Mouse (Mus musculus) forebrain, embryonic 11.5 days (tissue): ENCODE measurements around the gene E2f7. TPM values are rescaled to one million over a fixed set of nuclear protein-coding genes. Genes with fewer than 3 reads are reported as not detected.

ENCODE experiments used
- ATAC-seq: fragments of 200-750 bp; cut with Nextera tagmentation; replicated peaks from 2 replicates; pipeline ENCODE4 v1.8.0; 2017; ENCODE audit warnings: moderate TSS enrichment; ENCODE audit not compliant: low FRiP score
- DNase-seq: peaks from one replicate; pipeline ENCODE4 v3.0.0-alpha.2; 2017; ENCODE audit warnings: low spot score
- H3K27ac ChIP-seq: fragments of 300-500 bp; sonication (generic); 2 replicates; pipeline ENCODE4 v1.5.1; 2014; ENCODE audit warnings: low read depth, low read length
- H3K27me3 ChIP-seq: fragments of 300-500 bp; sonication (generic); 2 replicates; pipeline ENCODE4 v1.6.1; 2014; ENCODE audit warnings: mild to moderate bottlenecking, low read length, mixed read lengths; ENCODE audit not compliant: control insufficient read depth, insufficient read depth
- H3K36me3 ChIP-seq: fragments of 300-500 bp; sonication (generic); 2 replicates; pipeline ENCODE4 v1.6.1; 2014; ENCODE audit warnings: mild to moderate bottlenecking, low read length, moderate library complexity, mixed read lengths; ENCODE audit not compliant: control insufficient read depth, insufficient read depth
- H3K4me1 ChIP-seq: fragments of 300-500 bp; sonication (generic); replicated peaks from 2 replicates; pipeline ENCODE4 v1.6.1; 2014; ENCODE audit warnings: low read length, mixed read lengths; ENCODE audit not compliant: control insufficient read depth, insufficient read depth
- H3K4me2 ChIP-seq: fragments of 300-500 bp; sonication (generic); 2 replicates; pipeline ENCODE4 v1.6.1; 2014; ENCODE audit warnings: low read depth, mild to moderate bottlenecking, low read length, moderate library complexity, mixed read lengths; ENCODE audit not compliant: severe bottlenecking
- H3K4me3 ChIP-seq: fragments of 300-500 bp; sonication (generic); 2 replicates; pipeline ENCODE4 v1.5.1; 2014; ENCODE audit warnings: low read depth, low read length
- H3K9ac ChIP-seq: fragments of 300-500 bp; sonication (generic); 2 replicates; pipeline ENCODE4 v1.6.1; 2014; ENCODE audit warnings: low read length
- H3K9me3 ChIP-seq: fragments of 300-500 bp; sonication (generic); 2 replicates; pipeline ENCODE4 v1.6.1; 2016; ENCODE audit warnings: low read length, mixed read lengths; ENCODE audit not compliant: control insufficient read depth
- WGBS: fragments of 180-500 bp; shearing (Covaris S2); extraction: QIAGEN DNeasy Blood & Tissue Kit; methylation state at CpG from one replicate; pipeline ENCODE4 v1.1.7; 2014; 5-methylcytosine and 5-hydroxymethylcytosine counted together
- polyA plus RNA-seq: library from polyadenylated mRNA; unstranded; fragments of >200 nt; fragmentation: Nextera tagmentation; extraction: Ambion mirVana; gene quantifications from 2 replicates; pipeline ENCODE4 v1.2.1, GENCODE M21; 2014

The E2f7 gene
- polyA plus RNA-seq, 1 experiment from 2014 or later, result 46.5 TPM

- no peak overlapping the region for H3K9ac ChIP-seq
- no peak for DNase-seq
- WGBS, result 78% methylated on average over 12 of the region's 12 CpGs
- peaks cover 2% of the 10 kb centered on the region; the same call in 1 of the 2 replicates for H3K36me3 ChIP-seq
- H3K4me3 ChIP-seq, result no peak overlapping the region
- no peak overlapping the region for H3K4me2 ChIP-seq
- no peaks in the 10 kb centered on the region for H3K9me3 ChIP-seq
- H3K27me3 ChIP-seq, result no peaks in the 10 kb centered on the region
- H3K27ac ChIP-seq, result no peak overlapping the region
- no peak for ATAC-seq
- no peaks in the 10 kb centered on the region for H3K4me1 ChIP-seq
These were observed 43.0 kb downstream of the E2f7 start for GRCm38 (mm10) chr10:110788049-110788752.

DNA sequence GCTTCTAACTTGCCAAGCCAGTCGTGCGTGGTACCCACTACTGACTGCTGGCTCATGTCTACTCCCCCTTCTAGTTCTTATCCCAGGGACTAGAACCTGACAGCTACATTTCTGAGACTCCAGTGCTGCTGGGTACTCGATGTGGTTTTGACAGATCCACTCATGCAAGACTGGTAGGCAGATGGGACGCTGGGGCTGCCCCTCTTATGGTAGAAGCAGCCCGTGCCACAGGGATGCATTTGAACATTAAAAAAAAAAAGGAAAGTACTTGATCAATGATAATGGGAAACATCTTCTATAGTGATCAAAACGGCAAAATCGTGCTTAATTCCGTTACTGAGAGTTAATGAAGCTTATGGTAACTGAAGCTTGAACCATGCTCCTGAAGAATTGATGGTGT is 44.4 kb downstream of the E2f7 start:
- H3K9me3 ChIP-seq, result no peaks in the 10 kb centered on the region
- 92% methylated on average over 8 of the region's 8 CpGs for WGBS
- peaks cover 2% of the 10 kb centered on the region; the same call in 1 of the 2 replicates for H3K36me3 ChIP-seq
- DNase-seq (no peak), ATAC-seq (no peak)
- H3K27ac ChIP-seq, result no peak overlapping the region
- H3K4me2 ChIP-seq, result no peak overlapping the region
- H3K27me3 ChIP-seq, result no peaks in the 10 kb centered on the region
- no peak overlapping the region for H3K9ac ChIP-seq
- H3K4me1 ChIP-seq, result no peaks in the 10 kb centered on the region
- H3K4me3 ChIP-seq, result no peak overlapping the region

DNA sequence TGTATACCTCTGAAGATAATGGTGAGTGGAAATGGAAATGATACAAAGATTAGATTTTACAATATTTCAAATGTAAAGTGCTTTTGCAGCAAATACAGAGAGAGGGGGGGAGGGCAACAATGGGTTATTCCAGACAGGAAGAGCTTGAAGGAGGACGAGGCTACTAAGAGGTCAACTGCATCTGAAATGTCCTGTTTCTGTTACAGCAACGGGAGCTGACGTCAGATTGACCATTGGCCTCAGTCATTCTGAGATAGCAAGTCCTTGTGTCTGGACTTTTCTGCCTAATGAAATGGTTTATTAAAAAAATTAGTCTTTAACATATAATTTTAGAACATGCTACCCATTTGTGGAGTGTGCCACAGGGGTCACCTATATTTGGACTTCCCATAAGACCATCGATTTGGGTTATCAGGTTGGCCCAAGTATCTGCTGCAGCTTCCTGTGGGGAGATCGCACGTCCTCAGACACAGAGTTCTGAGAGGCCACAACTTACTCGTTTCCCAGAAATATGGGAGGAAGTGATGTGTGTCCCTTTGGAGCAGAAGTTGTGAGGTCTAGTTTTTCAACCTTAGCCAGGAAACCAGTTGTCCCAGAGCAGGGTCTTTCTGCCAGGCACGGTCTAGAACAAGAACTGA is 48.0 kb downstream of the E2f7 start:
- H3K9ac ChIP-seq, result no peak overlapping the region
- WGBS, result 83% methylated on average over 8 of the region's 8 CpGs
- H3K27ac ChIP-seq, result no peak overlapping the region
- H3K27me3 ChIP-seq, result no peaks in the 10 kb centered on the region
- DNase-seq (no peak), ATAC-seq (no peak)
- H3K4me3 ChIP-seq, result no peak overlapping the region
- no peaks in the 10 kb centered on the region for H3K36me3 ChIP-seq
- no peak overlapping the region for H3K4me2 ChIP-seq
- no peaks in the 10 kb centered on the region for H3K9me3 ChIP-seq
- no peaks in the 10 kb centered on the region for H3K4me1 ChIP-seq

- H3K27ac ChIP-seq, result no peak overlapping the region
- H3K4me3 ChIP-seq, result no peak overlapping the region
- DNase-seq (peak; percentile 81), ATAC-seq (peak; percentile 71)
- H3K9me3 ChIP-seq, result no peaks in the 10 kb centered on the region
- 20% methylated on average over 12 of the region's 12 CpGs for WGBS
- no peak overlapping the region for H3K9ac ChIP-seq
- H3K36me3 ChIP-seq, result no peaks in the 10 kb centered on the region
- no peaks in the 10 kb centered on the region for H3K4me1 ChIP-seq
- H3K4me2 ChIP-seq, result no peak overlapping the region
- no peaks in the 10 kb centered on the region for H3K27me3 ChIP-seq
These were observed 49.4 kb downstream of the E2f7 start for GRCm38 (mm10) chr10:110794564-110795205.

- no peak overlapping the region for H3K4me2 ChIP-seq
- DNase-seq (no peak), ATAC-seq (peak; percentile 32)
- H3K4me3 ChIP-seq, result no peak overlapping the region
- H3K9me3 ChIP-seq, result no peaks in the 10 kb centered on the region
- no peak overlapping the region for H3K9ac ChIP-seq
- H3K36me3 ChIP-seq, result no peaks in the 10 kb centered on the region
- no peaks in the 10 kb centered on the region for H3K27me3 ChIP-seq
- no peaks in the 10 kb centered on the region for H3K4me1 ChIP-seq
- H3K27ac ChIP-seq, result no peak overlapping the region
- 76% methylated on average over 9 of the region's 9 CpGs for WGBS
These were observed 50.1 kb downstream of the E2f7 start for GRCm38 (mm10) chr10:110795206-110795796.

GRCm38 (mm10) chr10:110801296-110801695 is 56.1 kb downstream of the E2f7 start:
- Histone ChIP-seq H3K27ac (no peak overlapping the region), H3K9me3 (no peaks in the 10 kb centered on the region), H3K36me3 (no peaks in the 10 kb centered on the region), H3K4me1 (no peaks in the 10 kb centered on the region), H3K4me2 (no peak overlapping the region), H3K9ac (no peak overlapping the region), H3K27me3 (no peaks in the 10 kb centered on the region), H3K4me3 (no peak overlapping the region)
- no peak for ATAC-seq
- WGBS, result 79% methylated on average over 3 of the region's 3 CpGs
- no peak for DNase-seq

DNA sequence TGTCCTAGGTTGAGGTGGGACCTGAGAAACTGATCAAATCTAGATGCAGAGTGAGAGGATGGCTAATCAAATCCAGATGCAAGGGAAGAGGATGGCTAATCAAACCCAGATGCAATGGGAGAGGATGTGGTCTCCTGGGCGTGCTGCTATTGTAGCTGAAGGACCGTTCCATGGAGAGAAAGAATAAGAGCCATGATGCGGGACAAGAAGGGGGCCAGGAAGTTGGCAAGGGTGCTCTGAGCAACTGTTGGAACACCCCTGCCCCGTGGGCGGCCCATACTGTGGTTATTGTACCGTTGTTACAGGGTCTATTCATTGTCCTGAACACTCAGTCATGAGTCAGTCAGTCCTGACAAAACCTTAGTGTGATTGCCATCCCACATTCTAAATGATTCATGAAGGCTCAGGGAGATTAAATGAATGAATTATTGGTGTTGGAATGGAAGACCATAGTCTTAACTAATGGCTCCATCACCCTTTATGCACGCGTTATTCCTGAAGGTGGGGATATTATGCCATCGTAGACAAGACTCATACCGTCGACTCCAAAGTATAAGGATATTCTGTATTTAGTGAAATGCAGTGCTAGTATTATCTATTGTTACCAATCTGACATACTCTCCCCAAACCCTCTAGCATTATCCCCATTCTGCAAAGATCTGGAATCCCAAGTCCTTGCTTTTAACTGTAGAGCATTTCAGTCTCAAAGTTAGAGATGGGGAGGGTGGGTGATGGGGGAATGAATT is 59.2 kb downstream of the E2f7 start:
- H3K4me2 ChIP-seq, result no peak overlapping the region
- no peak overlapping the region for H3K4me3 ChIP-seq
- 83% methylated on average over 11 of the region's 11 CpGs for WGBS
- no peak overlapping the region for H3K9ac ChIP-seq
- no peak overlapping the region for H3K27ac ChIP-seq
- DNase-seq, result no peak
- no peak for ATAC-seq
- no peaks in the 10 kb centered on the region for H3K27me3 ChIP-seq
- no peaks in the 10 kb centered on the region for H3K4me1 ChIP-seq
- H3K9me3 ChIP-seq, result no peaks in the 10 kb centered on the region
- H3K36me3 ChIP-seq, result no peaks in the 10 kb centered on the region

DNA sequence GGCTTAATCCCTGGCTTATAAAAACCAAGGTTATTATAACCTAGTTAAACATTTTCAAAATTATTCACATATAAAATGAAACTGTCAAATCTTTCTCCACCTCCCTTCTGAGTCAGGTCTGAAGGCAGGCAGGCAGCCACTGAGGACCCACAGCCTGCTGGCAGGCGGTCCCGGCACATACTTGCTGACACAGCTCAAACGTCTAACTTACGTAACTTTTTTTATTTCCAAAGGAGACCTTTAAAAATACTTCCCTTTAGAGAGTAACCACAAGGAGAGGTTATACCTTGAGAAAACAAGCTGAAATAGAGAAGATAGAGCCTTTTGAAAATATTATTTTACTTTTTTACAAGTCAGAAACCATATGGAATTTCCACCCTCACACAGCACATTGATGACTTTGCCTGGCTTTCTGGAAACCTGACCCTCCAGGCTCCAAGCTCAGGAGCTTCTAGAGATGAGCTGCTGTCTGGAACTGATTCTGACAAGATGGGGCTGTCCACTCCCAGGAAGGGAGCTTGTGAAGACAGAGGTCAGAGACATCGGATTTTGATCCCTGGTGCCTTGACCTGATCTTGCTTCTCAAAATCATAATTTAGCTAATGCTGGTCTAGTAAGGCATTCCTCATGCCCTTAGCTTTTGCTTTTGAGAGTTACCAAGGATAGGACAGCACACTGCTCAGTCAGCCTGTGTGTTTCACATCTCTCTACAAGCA is 59.9 kb downstream of the E2f7 start:
- no peak overlapping the region for H3K4me3 ChIP-seq
- 76% methylated on average over 5 of the region's 5 CpGs for WGBS
- no peak for DNase-seq

More for the DNA sequence above, 59.9 kb downstream of the E2f7 start:
- Histone ChIP-seq H3K27ac (no peak overlapping the region), H3K4me1 (no peaks in the 10 kb centered on the region), H3K27me3 (no peaks in the 10 kb centered on the region), H3K9ac (no peak overlapping the region), H3K4me2 (no peak overlapping the region), H3K36me3 (no peaks in the 10 kb centered on the region), H3K9me3 (no peaks in the 10 kb centered on the region)
- ATAC-seq, result no peak
